Mouse (Mus musculus) thymus, postnatal 25 days (tissue): ENCODE data around the gene Fam45a.
A peak's percentile ranks its signal among the peaks of the same experiment; 100 is the strongest.

Experiments used
- DNase-seq: peaks from one replicate; pipeline ENCODE4 v3.0.0; 2022

Gene Fam45a

GRCm38 (mm10) chr19:60811098-60812035, at the start of gene Fam45a:
Fam45a (plus strand) TSS chr19:60811585.
- peak; percentile 93 for DNase-seq

- DNase-seq: no peak
Observed at GRCm38 (mm10) chr19:60773366-60773765, 38.0 kb upstream of the Fam45a start.

DNA sequence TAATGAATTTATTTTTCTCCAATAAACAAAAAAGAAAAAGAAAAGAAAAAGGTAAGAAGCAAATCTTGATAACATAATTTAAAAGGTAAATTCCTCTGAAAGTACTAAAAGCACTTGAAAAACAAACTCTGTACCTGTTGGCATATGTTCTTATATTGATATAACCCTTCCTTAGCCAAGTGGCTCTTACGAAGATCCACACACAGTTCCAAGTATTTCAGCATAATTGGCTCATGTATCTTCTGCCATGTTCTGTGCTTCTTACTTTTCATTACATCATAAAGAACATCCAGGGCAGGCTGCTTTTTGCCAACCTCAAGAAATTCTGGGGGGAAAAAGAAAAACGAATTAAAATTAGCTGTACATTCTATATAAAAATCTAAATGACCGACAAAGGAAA, 29.4 kb upstream of the Fam45a start:
- no peak for DNase-seq

DNA sequence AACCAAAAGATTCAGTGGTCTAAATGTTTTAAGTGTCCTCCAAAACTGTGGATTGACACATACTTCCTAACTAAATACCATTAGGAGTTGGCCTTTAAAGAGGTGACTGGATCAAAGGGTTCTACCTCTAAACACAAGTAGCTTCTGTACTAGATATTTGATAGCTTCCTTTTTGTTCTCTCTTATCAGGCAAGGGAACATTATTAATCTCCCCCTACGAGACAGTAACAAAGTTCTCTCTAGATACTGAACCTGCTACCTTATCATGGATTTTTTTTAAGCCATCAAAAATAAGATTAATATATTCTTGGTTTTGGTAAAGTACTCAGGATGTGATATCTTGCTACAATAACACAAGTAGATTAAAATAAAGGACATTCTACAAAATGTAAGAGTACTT, 26.7 kb upstream of the Fam45a start:
- DNase-seq: no peak

DNA sequence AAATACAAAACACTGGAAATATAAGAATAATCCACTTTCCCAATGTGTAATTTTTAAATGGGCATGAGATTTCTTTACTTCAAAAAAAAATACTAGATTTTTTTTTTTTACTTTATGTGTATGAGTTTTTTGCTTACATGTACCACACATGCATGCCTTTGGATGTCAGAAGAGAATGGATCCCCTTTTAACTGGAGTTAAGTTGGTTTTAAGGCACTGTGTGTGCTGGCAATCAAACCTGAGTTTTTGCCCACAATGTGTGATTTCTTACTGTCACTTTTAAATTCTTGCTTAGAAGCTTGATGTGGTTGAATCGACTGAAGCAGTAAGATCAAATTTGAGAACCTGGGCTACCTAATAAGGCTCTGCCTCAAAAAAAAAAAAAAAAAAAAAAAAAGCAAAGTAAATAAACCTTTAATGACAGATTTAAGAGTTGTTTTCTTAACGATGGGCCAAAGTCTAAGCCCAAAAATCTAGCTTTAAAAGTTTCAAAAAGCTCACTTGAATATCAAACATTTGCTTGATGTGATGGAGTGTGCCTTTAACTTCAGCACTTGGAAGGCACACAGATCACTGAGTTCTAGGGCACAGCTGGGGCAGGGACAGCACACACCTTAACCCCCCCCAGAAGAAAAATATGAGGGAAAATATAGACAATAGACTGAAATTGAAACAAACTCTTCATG, 23.8 kb upstream of the Fam45a start:
- no peak for DNase-seq

DNA sequence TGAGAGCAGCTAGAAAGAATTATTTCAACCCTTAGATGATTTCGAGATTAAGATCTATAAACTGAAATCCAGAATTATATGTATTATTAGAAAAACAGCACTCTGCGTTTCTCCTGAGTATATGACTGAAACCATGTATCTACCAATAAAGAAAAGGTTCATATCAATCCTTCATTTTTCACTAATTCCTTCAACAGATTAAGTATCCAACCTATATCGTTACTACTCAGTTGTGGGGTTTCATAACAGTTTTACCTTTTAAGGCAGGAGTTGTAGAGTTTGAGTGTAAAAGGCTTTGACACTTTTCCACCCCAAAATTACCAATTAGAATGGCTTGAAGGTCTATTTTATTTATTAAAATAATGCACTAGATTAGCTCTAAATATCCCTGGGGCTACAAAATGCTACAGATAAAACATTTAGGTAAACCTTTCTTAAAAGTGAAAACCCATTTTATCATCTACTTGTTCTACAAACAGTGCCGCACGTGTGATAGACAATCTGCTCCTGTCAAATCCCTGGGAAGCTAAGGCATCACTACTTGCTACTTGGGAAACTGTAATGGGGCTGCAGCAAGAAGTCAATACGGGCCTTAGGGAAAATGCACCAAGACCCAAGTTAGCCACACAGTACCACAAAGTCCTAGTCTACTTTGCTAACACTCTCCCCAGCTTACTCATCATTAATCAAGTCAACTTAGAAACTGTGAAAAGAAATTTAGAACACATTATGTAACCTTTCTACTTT, 23.0 kb upstream of the Fam45a start:
- DNase-seq: no peak

GRCm38 (mm10) chr19:60789452-60789851, 21.9 kb upstream of the Fam45a start:
- no peak for DNase-seq

DNA sequence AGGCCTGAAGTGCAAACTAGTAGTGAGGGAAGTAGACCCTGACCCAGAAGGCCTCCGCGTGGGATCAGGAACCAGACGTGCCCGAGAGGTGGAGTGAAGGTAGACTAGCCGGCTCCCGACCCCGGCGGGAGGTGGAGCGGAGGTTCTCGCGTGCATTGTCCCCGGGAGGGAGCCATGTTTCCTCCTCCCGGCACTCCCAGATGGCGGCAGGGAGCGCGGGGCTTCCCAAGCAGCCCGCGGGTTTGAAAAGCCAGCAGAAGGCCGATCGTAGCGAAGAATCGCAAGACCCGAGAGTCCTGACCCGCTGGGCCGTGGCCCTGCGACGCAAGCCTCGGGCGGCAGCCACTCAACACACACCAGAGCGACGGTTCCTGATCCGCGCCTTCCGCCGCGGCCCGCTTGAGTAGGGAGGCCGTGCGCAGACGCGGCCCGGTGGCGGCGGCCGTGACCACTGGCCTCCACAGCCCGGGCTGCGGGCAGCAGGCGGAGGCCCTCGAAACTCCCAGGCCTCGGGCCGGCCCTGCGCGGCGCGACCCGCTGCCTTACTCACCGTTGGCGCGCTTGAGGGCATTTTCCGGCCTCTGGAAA, 21.4 kb upstream of the Fam45a start:
- DNase-seq: peak; percentile 56

GRCm38 (mm10) chr19:60790551-60791161, 20.7 kb upstream of the Fam45a start, which contains the start of gene Eif3a:
Eif3a (minus strand) TSS chr19:60790658.
- peak; percentile 94 for DNase-seq

- no peak for DNase-seq
Observed at GRCm38 (mm10) chr19:60791164-60791563, 20.2 kb upstream of the Fam45a start.

DNA sequence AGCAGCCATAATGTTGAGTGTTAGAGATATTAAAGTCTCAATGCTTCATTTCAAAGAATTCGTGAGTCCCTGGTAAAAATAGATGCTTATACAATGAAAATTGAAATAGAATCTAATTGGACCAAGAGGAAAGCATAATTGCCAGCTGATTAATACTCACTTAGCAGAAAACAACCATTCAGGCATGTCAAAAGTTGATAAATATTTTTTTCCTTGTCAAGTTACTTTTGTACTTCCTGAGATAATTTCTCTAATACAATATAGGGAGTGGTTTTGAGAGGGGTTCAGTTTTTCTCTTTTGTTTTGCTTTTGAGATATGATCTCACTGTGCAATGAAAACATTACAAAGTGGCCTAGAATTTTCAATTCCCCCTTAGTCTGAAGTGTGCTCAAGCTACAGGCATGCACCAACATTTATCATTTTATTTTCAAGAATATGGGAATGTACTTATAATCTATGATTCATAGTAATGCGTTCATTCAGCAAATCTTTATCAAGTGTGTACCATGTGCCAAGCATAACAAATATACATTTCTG, 18.1 kb upstream of the Fam45a start:
- DNase-seq: no peak

GRCm38 (mm10) chr19:60795244-60795643, 16.1 kb upstream of the Fam45a start:
- no peak for DNase-seq

- DNase-seq: no peak
Observed at GRCm38 (mm10) chr19:60797415-60797814, 14.0 kb upstream of the Fam45a start.

GRCm38 (mm10) chr19:60799867-60800569, 11.4 kb upstream of the Fam45a start:
- DNase-seq: no peak

DNA sequence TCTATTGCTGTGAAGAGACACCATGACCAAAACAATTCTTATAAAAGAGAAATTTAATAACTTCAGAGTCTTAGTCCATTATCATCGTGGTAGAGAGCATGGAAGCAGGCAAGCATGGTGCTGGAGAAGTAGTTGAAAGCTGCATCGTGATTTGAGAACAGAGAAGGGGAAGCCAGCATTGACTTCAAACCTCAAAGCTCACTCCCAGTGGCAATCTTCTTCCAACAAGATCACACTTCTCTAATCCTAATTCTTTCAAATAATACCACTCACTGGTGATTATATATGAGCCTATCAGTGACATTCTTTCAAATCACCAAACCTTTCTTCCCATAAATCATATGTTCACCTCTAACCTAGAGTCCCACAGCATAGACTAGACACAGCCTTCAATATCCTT, 6.5 kb upstream of the Fam45a start:
- DNase-seq: no peak

- DNase-seq: no peak
Observed at GRCm38 (mm10) chr19:60809927-60810326, 1.5 kb upstream of the Fam45a start.

DNA sequence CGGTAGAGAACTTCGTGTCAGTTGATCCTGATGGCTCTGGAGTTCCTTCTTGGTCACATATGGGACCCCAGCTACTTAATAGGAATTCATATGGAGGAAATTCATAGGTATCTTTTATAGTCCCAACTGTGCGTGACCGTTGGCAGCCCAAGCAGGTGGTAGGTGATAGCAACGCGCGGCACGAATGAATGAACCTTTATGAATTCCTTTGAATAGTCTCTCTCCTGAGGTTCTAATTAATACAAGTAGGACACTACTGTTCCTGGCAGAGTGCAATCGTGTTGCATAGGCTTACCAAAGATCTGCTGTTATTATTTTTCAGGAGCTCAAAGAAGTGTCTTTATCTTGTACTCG, 628 bp downstream of the Fam45a start:
- DNase-seq: no peak

- no peak for DNase-seq
Observed at GRCm38 (mm10) chr19:60813133-60813532, 1.7 kb downstream of the Fam45a start.

DNA sequence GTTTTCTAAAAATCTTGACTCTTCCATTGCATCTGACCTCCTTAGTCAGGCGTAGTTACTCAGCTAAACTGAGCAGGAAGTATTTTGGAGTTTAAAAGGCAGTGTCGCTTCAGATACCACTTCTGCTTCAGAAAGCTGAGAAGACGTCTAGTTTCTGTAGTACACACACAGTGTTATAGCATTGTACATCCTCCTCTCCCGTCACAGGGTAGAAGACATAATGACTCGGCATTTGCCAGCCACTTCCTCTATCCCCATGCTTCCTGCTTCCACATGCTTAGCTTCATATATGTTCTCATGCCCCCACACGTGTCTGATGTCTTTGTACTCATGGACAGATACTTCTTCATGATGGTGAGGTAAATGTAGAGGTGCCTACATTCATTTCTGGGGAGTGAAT, 7.3 kb downstream of the Fam45a start:
- DNase-seq: no peak

DNA sequence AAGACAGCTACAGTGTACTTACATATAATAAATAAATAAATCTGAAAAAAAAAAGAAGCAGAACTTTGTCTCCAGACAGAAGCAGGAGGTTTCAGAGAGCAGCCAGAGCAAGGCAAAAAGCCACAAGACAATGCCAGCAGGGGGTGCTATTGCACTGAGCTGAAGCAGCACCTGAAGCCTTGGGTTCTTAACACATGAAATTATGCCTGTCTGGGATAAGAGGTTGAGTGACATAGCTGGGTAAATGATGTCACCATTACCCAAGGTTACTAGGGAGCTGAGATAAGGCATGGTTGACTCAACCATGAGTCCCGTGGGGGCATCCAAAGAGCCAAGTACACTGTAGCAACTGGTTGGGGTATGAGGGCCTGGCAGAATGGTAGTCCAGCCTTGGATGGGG, 26.4 kb downstream of the Fam45a start:
- DNase-seq: peak; percentile 80

GRCm38 (mm10) chr19:60843324-60843723, 31.9 kb downstream of the Fam45a start:
- DNase-seq: no peak

DNA sequence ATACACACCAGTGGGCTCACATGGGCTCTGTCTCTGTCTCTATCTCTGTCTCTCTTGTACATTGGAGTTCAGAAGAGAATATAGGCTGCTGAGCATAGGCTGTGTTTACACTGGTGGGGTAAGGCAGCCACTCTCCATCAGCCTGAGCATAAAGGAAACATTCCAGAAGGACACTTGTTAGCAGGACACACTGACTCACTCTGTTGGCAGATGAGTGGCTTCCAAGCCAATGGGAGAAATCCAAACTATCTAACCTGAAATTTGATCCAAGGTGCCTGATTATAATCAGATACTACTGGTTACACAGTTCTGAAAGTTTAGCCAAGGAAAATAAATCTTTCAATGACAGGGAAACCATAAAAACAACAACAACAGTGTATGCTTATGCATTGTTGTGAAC, 34.3 kb downstream of the Fam45a start:
- no peak for DNase-seq
